Mouse (Mus musculus) monocyte, adult 5-6 weeks (primary cell): ENCODE results near the gene Cmtr1. TPM values are rescaled to one million over a fixed set of nuclear protein-coding genes. Genes with fewer than 3 reads are reported as not detected.
"Not testable (repeated sequence)": the region's sequence is repeated elsewhere in the genome, so short reads cannot be mapped to it uniquely, and the experiment has no call there.

Experiments used
- ATAC-seq: fragments of 153-309, 156-312 bp; replicated peaks from 2 replicates; pipeline ENCODE4 v1.8.0; 2017; ENCODE audit warnings: mild to moderate bottlenecking; ENCODE audit not compliant: low TSS enrichment, insufficient number of reproducible peaks, severe bottlenecking, poor library complexity, low FRiP score
- total RNA-seq: library from RNA; stranded (forward); fragments of 200-1000, 200-491, 200-594 nt; gene quantifications from 3 replicates; pipeline ENCODE4 v1.2.3, GENCODE M21; 2017

The Cmtr1 gene
- total RNA-seq, 1 experiment from 2014 or later: 224 TPM

- no peak for ATAC-seq
These were observed 34.1 kb downstream of the Cmtr1 start for GRCm38 (mm10) chr17:29694516-29694915.

GRCm38 (mm10) chr17:29696940-29697339 lies 36.5 kb downstream of the Cmtr1 start:
- ATAC-seq: no peak

GRCm38 (mm10) chr17:29698421-29698820 lies 38.0 kb downstream of the Cmtr1 start:
- ATAC-seq: no peak

GRCm38 (mm10) chr17:29700573-29700972 lies 40.2 kb downstream of the Cmtr1 start:
- ATAC-seq: no peak

GRCm38 (mm10) chr17:29702938-29703710 lies 42.7 kb downstream of the Cmtr1 start:
- no peak for ATAC-seq

- ATAC-seq: no peak
These were observed 44.4 kb downstream of the Cmtr1 start for GRCm38 (mm10) chr17:29704781-29705180.

GRCm38 (mm10) chr17:29705881-29706280 lies 45.5 kb downstream of the Cmtr1 start:
- no peak for ATAC-seq

GRCm38 (mm10) chr17:29706981-29707545 lies 46.7 kb downstream of the Cmtr1 start:
- ATAC-seq: no peak

- no peak for ATAC-seq
These were observed 48.4 kb downstream of the Cmtr1 start for GRCm38 (mm10) chr17:29708783-29709182.

GRCm38 (mm10) chr17:29710562-29711044 lies 50.2 kb downstream of the Cmtr1 start:
- ATAC-seq: no peak

GRCm38 (mm10) chr17:29711076-29711744 lies 50.8 kb downstream of the Cmtr1 start:
- ATAC-seq: no peak

GRCm38 (mm10) chr17:29711745-29712431 lies 51.5 kb downstream of the Cmtr1 start:
- no peak for ATAC-seq

GRCm38 (mm10) chr17:29712565-29712964 lies 52.2 kb downstream of the Cmtr1 start:
- ATAC-seq: no peak

- ATAC-seq: not testable (repeated sequence)
These were observed 53.3 kb downstream of the Cmtr1 start for GRCm38 (mm10) chr17:29713734-29714133.

- ATAC-seq: peak; percentile 99
These were observed 56.5 kb downstream of the Cmtr1 start, which contains the start of gene Ccdc167 for GRCm38 (mm10) chr17:29716732-29717445. Ccdc167 (minus strand) TSS chr17:29717044.

- no peak for ATAC-seq
These were observed 58.3 kb downstream of the Cmtr1 start for GRCm38 (mm10) chr17:29718660-29719059.

- no peak for ATAC-seq
These were observed 59.5 kb downstream of the Cmtr1 start for GRCm38 (mm10) chr17:29719628-29720575.
